Mouse (Mus musculus) liver (tissue): ENCODE data around the gene Ctnnd2.
"Not testable (repeated sequence)": the region's sequence is repeated elsewhere in the genome, so short reads cannot be mapped to it uniquely, and the experiment has no call there.

Source experiments
- DNase-seq: peaks from one replicate; pipeline ENCODE4 v3.0.0-alpha.2; 2020; ENCODE audit warnings: mixed read lengths

Gene Ctnnd2

GRCm38 (mm10) chr15:30172391-30173281 is at the start of gene Ctnnd2:
Gene Ctnnd2 (plus strand): TSS chr15:30172593.
- peak; percentile 37 for DNase-seq

GRCm38 (mm10) chr15:30130705-30131104 is 41.7 kb upstream of the Ctnnd2 start:
- no peak for DNase-seq

GRCm38 (mm10) chr15:30139626-30140025 is 32.8 kb upstream of the Ctnnd2 start:
- DNase-seq = not testable (repeated sequence)

GRCm38 (mm10) chr15:30145413-30145812 is 27.0 kb upstream of the Ctnnd2 start:
- no peak for DNase-seq

GRCm38 (mm10) chr15:30152176-30152575 is 20.2 kb upstream of the Ctnnd2 start:
- no peak for DNase-seq

GRCm38 (mm10) chr15:30157975-30158374 is 14.4 kb upstream of the Ctnnd2 start:
- no peak for DNase-seq

- DNase-seq = no peak
Measured at GRCm38 (mm10) chr15:30170031-30170430, 2.4 kb upstream of the Ctnnd2 start.

GRCm38 (mm10) chr15:30171493-30172195 is 749 bp upstream of the Ctnnd2 start:
- no peak for DNase-seq

GRCm38 (mm10) chr15:30173370-30173941 is 1.1 kb downstream of the Ctnnd2 start:
- DNase-seq = no peak

GRCm38 (mm10) chr15:30174321-30174720 is 1.9 kb downstream of the Ctnnd2 start:
- DNase-seq = no peak

- no peak for DNase-seq
Measured at GRCm38 (mm10) chr15:30184020-30184419, 11.6 kb downstream of the Ctnnd2 start.

GRCm38 (mm10) chr15:30190872-30191271 is 18.5 kb downstream of the Ctnnd2 start:
- DNase-seq = no peak

- DNase-seq = no peak
Measured at GRCm38 (mm10) chr15:30191931-30192668, 19.7 kb downstream of the Ctnnd2 start.

GRCm38 (mm10) chr15:30198429-30198828 is 26.0 kb downstream of the Ctnnd2 start:
- DNase-seq = no peak

- DNase-seq = no peak
Measured at GRCm38 (mm10) chr15:30199785-30200184, 27.4 kb downstream of the Ctnnd2 start.

GRCm38 (mm10) chr15:30201211-30201610 is 28.8 kb downstream of the Ctnnd2 start:
- no peak for DNase-seq

GRCm38 (mm10) chr15:30201617-30202016 is 29.2 kb downstream of the Ctnnd2 start:
- no peak for DNase-seq

GRCm38 (mm10) chr15:30212746-30213145 is 40.4 kb downstream of the Ctnnd2 start:
- DNase-seq = no peak

- DNase-seq = no peak
Measured at GRCm38 (mm10) chr15:30215871-30216270, 43.5 kb downstream of the Ctnnd2 start.

GRCm38 (mm10) chr15:30229112-30229511 is 56.7 kb downstream of the Ctnnd2 start:
- DNase-seq = no peak

- no peak for DNase-seq
Measured at GRCm38 (mm10) chr15:30235210-30236034, 63.0 kb downstream of the Ctnnd2 start.

- DNase-seq = no peak
Measured at GRCm38 (mm10) chr15:30240881-30241280, 68.5 kb downstream of the Ctnnd2 start.
